Mouse (Mus musculus) midbrain, postnatal 0 days (tissue): ENCODE measurements around the gene Asic5. TPM values are rescaled to one million over a fixed set of nuclear protein-coding genes. Genes with fewer than 3 reads are reported as not detected.

Experiments
- ATAC-seq: fragments of 200-750 bp; cut with Nextera tagmentation; 2 replicates; pipeline ENCODE4 v1.8.0; 2017; ENCODE audit warnings: moderate number of reproducible peaks, mild to moderate bottlenecking, moderate TSS enrichment, moderate library complexity; ENCODE audit not compliant: low FRiP score
- DNase-seq: peaks from one replicate; pipeline ENCODE4 v3.0.0-alpha.2; 2015; ENCODE audit warnings: low spot score
- H3K27ac ChIP-seq: fragments of 300-500 bp; sonication (generic); 2 replicates; pipeline ENCODE4 v1.5.1; 2014; ENCODE audit warnings: low read depth, mild to moderate bottlenecking, low read length, mixed read lengths
- H3K27me3 ChIP-seq: fragments of 300-500 bp; sonication (generic); 2 replicates; pipeline ENCODE4 v1.6.1; 2014; ENCODE audit warnings: low read length, control low read depth, mixed read lengths; ENCODE audit not compliant: insufficient read depth
- H3K36me3 ChIP-seq: fragments of 300-500 bp; sonication (generic); 2 replicates; pipeline ENCODE4 v1.6.1; 2014; ENCODE audit warnings: low read length, control low read depth, mixed read lengths; ENCODE audit not compliant: insufficient read depth
- H3K4me1 ChIP-seq: fragments of 300-500 bp; sonication (generic); 2 replicates; pipeline ENCODE4 v1.6.1; 2014; ENCODE audit warnings: mild to moderate bottlenecking, control low read depth, antibody characterized with exemption, low read length, mixed read lengths; ENCODE audit not compliant: insufficient read depth
- H3K4me2 ChIP-seq: fragments of 300-500 bp; sonication (generic); 2 replicates; pipeline ENCODE4 v1.6.1; 2014; ENCODE audit warnings: low read depth, mild to moderate bottlenecking, low read length, mixed read lengths; ENCODE audit not compliant: poor library complexity, severe bottlenecking
- H3K4me3 ChIP-seq: fragments of 300-500 bp; sonication (generic); 2 replicates; pipeline ENCODE4 v1.5.1; 2014; ENCODE audit warnings: low read depth, mild to moderate bottlenecking, low read length, moderate library complexity
- H3K9ac ChIP-seq: fragments of 300-500 bp; sonication (generic); replicated peaks from 2 replicates; pipeline ENCODE4 v1.6.1; 2014; ENCODE audit warnings: mild to moderate bottlenecking, low read length, moderate library complexity, mixed read lengths; ENCODE audit not compliant: poor library complexity, severe bottlenecking
- H3K9me3 ChIP-seq: fragments of 300-500 bp; sonication (generic); 2 replicates; pipeline ENCODE4 v1.6.1; 2016; ENCODE audit warnings: low read length, control low read depth
- CTCF ChIP-seq: IDR thresholded peaks from 2 replicates; pipeline ENCODE4 v1.5.1; 2016; ENCODE audit warnings: antibody characterized with exemption, mild to moderate bottlenecking
- WGBS: fragments of 180-500 bp; shearing (Covaris S2); extraction: QIAGEN DNeasy Blood & Tissue Kit; methylation state at CpG from one replicate; pipeline ENCODE4 v1.1.7; 2014; 5-methylcytosine and 5-hydroxymethylcytosine counted together
- polyA plus RNA-seq: library from polyadenylated mRNA; unstranded; fragments of >200 nt; fragmentation: Nextera tagmentation; extraction: Ambion mirVana; gene quantifications from 2 replicates; pipeline ENCODE4 v1.2.1, GENCODE M21; 2015
- total RNA-seq: library from RNA; depleted of rRNA; stranded (reverse); fragments of >200 nt; gene quantifications from 2 replicates; pipeline ENCODE4 v1.2.3, GENCODE M21; 2014; rRNA removed

Asic5 gene
- total RNA-seq = not detected in 2 replicates
- 0.09 TPM in 1 of 2 replicates, not detected in the other for polyA plus RNA-seq

GRCm38 (mm10) chr3:81981990-81982389, at the start of gene Asic5:
Asic5 (plus strand) TSS chr3:81982290.
- Histone ChIP-seq H3K9ac (no peak within 1 kb of the TSS), H3K9me3 (no peaks in the 10 kb centered on the region), H3K4me2 (no peak within 1 kb of the TSS), H3K36me3 (no peaks in the 10 kb centered on the region), H3K4me3 (no peak within 1 kb of the TSS), H3K4me1 (no peaks in the 10 kb centered on the region), H3K27me3 (no peaks in the 10 kb centered on the region), H3K27ac (no peak within 1 kb of the TSS)
- WGBS = 97% methylated on average over 5 of the region's 5 CpGs
- DNase-seq (no peak), ATAC-seq (no peak)
- TF ChIP-seq CTCF = no peak

- DNase-seq = no peak
- no peak overlapping the region for H3K4me2 ChIP-seq
Measured at GRCm38 (mm10) chr3:81933348-81933747, 48.7 kb upstream of the Asic5 start.

GRCm38 (mm10) chr3:81938924-81939323, 43.2 kb upstream of the Asic5 start:
- Histone ChIP-seq H3K4me1 (no peaks in the 10 kb centered on the region), H3K4me3 (no peak overlapping the region), H3K36me3 (no peaks in the 10 kb centered on the region), H3K9ac (no peak overlapping the region), H3K4me2 (no peak overlapping the region), H3K27ac (no peak overlapping the region), H3K9me3 (no peaks in the 10 kb centered on the region), H3K27me3 (no peaks in the 10 kb centered on the region)
- DNase-seq (no peak), ATAC-seq (no peak)
- TF ChIP-seq CTCF = no peak
- WGBS = 88% methylated on average over 3 of the region's 3 CpGs

More at GRCm38 (mm10) chr3:81933348-81933747, 48.7 kb upstream of the Asic5 start:
- H3K4me3 ChIP-seq = no peak overlapping the region
- no peak overlapping the region for H3K27ac ChIP-seq
- no peak for ATAC-seq
- H3K36me3 ChIP-seq = no peaks in the 10 kb centered on the region
- no peaks in the 10 kb centered on the region for H3K27me3 ChIP-seq
- H3K4me1 ChIP-seq = no peaks in the 10 kb centered on the region
- no peaks in the 10 kb centered on the region for H3K9me3 ChIP-seq
- H3K9ac ChIP-seq = no peak overlapping the region
- 84% methylated on average over 4 of the region's 4 CpGs for WGBS
- TF ChIP-seq CTCF = no peak

DNA sequence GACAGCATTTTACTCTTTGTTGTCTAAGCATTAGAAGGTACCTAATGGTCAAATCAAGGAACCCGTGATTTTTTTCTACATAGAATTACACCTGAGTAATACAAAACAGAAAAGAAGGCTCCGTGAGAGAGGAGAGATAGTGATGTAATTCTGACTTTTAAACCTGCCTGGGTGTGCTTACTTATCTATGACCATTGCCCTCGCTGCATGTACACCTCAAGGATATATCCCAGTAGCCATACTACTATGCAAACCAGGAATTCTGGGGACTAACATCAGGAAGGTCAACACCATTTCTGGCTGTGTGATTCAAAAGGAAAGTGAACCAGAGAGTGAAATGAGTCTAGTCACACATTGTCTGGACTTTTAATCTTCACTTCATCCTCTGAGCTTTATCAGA, 39.7 kb upstream of the Asic5 start:
- Histone ChIP-seq H3K4me1 (no peaks in the 10 kb centered on the region), H3K27me3 (no peaks in the 10 kb centered on the region), H3K4me2 (no peak overlapping the region), H3K9ac (no peak overlapping the region), H3K27ac (no peak overlapping the region), H3K36me3 (no peaks in the 10 kb centered on the region), H3K9me3 (no peaks in the 10 kb centered on the region), H3K4me3 (no peak overlapping the region)
- WGBS = 85% methylated on average over 3 of the region's 3 CpGs
- no peak for DNase-seq
- TF ChIP-seq CTCF = no peak
- ATAC-seq = no peak

DNA sequence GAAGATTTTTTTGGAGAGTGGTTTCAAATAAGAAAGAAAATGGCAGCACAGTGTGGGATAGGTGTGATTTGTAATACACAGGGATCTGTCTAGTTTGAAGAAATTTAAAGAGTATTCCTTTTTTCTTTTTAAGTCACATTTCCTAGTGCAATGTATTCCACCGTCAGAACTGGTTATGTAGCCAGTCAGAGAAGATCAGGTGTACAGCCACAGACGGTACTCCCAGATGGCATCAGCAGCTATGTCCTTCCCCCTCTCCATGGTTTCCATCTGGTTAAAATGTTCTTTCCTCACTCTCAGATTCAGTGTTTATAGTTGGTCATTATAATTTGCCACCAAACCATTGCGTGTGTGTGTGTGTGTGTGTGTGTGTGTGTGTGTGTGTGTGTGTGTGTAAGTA, 39.0 kb upstream of the Asic5 start:
- H3K36me3 ChIP-seq = no peaks in the 10 kb centered on the region
- 98% methylated on average over 3 of the region's 3 CpGs for WGBS
- no peak overlapping the region for H3K4me3 ChIP-seq
- H3K9me3 ChIP-seq = no peaks in the 10 kb centered on the region
- H3K4me1 ChIP-seq = no peaks in the 10 kb centered on the region
- no peak overlapping the region for H3K4me2 ChIP-seq
- no peak overlapping the region for H3K27ac ChIP-seq
- TF ChIP-seq CTCF = no peak
- no peak for ATAC-seq
- H3K27me3 ChIP-seq = no peaks in the 10 kb centered on the region
- no peak for DNase-seq
- H3K9ac ChIP-seq = no peak overlapping the region

DNA sequence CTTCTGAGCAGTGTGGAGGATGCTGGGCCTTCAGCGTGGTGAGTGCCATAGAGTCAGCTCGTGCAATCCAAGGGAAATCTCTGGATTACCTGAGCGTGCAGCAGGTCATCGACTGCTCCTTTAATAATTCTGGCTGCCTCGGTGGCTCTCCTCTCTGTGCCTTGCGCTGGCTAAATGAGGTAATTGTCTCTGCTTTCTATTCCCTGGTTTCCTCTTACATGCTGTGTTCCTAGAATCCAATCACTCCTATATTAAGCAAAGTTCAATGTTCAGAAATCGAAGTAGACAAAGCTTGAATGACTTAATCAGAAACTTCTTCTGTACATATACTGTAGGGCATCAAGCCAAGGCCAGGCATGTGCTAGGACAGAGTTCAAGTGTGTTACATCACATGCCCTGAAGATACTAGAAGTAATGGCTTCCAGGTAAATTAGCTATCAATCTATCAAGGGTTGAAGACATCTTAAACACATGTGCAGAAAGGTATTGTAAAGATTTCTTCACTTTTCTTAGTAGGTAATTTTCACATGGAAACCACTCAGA, 37.2 kb upstream of the Asic5 start:
- no peak for TF ChIP-seq CTCF

More for the DNA sequence above, 37.2 kb upstream of the Asic5 start:
- Histone ChIP-seq H3K4me2 (no peak overlapping the region), H3K27me3 (no peaks in the 10 kb centered on the region), H3K9ac (no peak overlapping the region), H3K9me3 (no peaks in the 10 kb centered on the region), H3K27ac (no peak overlapping the region), H3K36me3 (no peaks in the 10 kb centered on the region), H3K4me1 (no peaks in the 10 kb centered on the region), H3K4me3 (no peak overlapping the region)
- DNase-seq (no peak), ATAC-seq (no peak)
- 95% methylated on average over 7 of the region's 7 CpGs for WGBS
